Mouse (Mus musculus): ENCODE results near the gene Ubac2. TPM values are rescaled to one million over a fixed set of nuclear protein-coding genes. Genes with fewer than 3 reads are reported as not detected.

Ubac2 gene
- polyA plus RNA-seq, 2 experiments = 46.3 to 66.9 TPM

DNA sequence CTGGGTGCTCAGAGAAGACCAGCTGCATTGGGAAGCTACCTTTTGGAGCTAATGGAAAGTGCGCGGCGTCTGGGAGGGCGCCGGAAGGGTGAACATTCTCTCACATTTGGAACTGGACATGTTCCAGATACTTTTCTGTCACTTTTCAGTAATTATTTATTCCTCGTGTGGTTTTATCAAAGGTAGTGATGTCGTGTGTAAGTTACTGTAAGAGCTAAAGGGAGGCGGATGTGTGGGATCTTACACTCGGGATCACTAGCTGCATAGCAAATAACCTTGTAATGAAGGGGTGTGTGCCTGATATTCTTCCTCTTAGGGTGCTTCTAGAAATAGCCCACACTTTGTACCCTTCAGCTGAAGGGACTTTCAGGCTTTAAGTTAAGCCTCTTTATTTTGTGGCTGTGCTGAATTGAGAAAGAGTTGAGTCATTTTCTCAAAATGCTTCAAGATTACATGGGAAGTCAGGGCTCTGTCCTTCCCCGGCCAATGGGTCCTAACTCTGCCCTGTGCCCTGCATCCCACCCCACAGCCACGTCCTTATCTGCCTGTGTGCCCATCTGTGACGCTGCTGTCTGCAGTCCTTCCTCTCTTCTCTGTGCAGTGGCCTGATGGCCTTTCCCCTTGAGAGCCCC, 83.2 kb downstream of the Ubac2 start:
- no peak for ATAC-seq (ENCODE audit: low FRiP score, low read depth)
- no peak for TF ChIP-seq POLR2A (IDR thresholded peaks at IDR 0.05; ENCODE audit: borderline replicate concordance, extremely low read depth, insufficient read depth, insufficient read length)
- no peak overlapping the region for H3K4me3 ChIP-seq (replicated peaks; ENCODE audit: low read length)
- WGBS = 79% methylated on average over 12 of the region's 12 CpGs
- no peaks in the 10 kb centered on the region for H3K9me3 ChIP-seq (ENCODE audit: control insufficient read depth, low read length)
- no peaks in the 10 kb centered on the region for H3K27me3 ChIP-seq (ENCODE audit: control insufficient read depth, insufficient read depth, low read length)
- H3K36me3 ChIP-seq (ENCODE audit: control insufficient read depth, insufficient read depth, low read length) = no peaks in the 10 kb centered on the region
- peaks cover 5% of the 10 kb centered on the region; the same call in 1 of the 2 replicates for H3K4me1 ChIP-seq (ENCODE audit: control insufficient read depth, insufficient read depth, low read length)
- H3K9ac ChIP-seq (ENCODE audit: low read depth, low read length, severe bottlenecking) = no peak overlapping the region
- H3K4me2 ChIP-seq (replicated peaks; ENCODE audit: low read depth, low read length, severe bottlenecking) = no peak overlapping the region
- H3K27ac ChIP-seq (replicated peaks; ENCODE audit: low read depth, low read length) = no peak overlapping the region
- no peak for DNase-seq (ENCODE audit: low spot score)

DNA sequence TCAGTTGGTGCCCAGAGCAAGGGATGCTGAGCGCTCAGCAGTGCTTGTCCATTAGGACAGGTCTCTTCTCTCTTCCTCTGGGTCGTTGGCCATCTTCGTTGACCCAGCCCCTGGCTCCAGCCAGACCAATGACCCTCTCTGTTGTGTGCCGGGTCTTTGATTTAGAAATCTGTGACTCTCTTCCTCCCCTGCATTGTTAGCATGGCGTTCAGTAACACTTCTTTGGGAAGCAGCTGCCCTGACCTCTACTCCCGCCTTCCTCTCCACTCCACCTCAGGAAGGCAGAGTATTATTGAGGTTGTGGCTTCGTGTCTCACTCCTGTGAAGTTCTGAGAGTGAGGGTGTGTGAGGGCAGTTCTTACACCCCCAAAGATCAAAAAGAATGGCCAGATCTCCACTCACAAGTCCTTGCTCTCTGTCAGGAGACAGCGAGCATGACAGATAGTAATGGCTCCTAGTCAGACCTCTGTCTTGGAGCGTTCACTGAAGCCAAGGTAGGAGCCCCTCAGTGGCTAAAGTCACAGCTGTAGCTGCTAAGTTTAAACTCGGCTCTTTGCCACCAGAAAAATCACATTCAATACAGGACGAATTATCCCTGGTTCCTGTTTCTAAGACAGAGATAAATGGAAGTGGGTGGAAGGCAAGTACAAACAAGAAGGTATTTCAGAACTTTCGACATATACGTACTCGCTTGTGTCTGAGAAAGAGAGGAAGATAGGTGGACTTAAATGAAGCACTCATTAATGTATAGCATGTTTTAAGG, 83.9 kb downstream of the Ubac2 start:
- TF ChIP-seq POLR2A (IDR thresholded peaks at IDR 0.05; ENCODE audit: borderline replicate concordance, extremely low read depth, insufficient read depth, insufficient read length) = no peak
- Histone ChIP-seq H3K4me1 (ENCODE audit: control insufficient read depth, insufficient read depth, low read length) (peaks cover 5% of the 10 kb centered on the region; the same call in 1 of the 2 replicates), H3K4me3 (replicated peaks; ENCODE audit: low read length) (no peak overlapping the region), H3K4me2 (replicated peaks; ENCODE audit: low read depth, low read length, severe bottlenecking) (no peak overlapping the region), H3K27me3 (ENCODE audit: control insufficient read depth, insufficient read depth, low read length) (no peaks in the 10 kb centered on the region), H3K36me3 (ENCODE audit: control insufficient read depth, insufficient read depth, low read length) (no peaks in the 10 kb centered on the region), H3K9ac (ENCODE audit: low read depth, low read length, severe bottlenecking) (no peak overlapping the region), H3K9me3 (ENCODE audit: control insufficient read depth, low read length) (no peaks in the 10 kb centered on the region), H3K27ac (replicated peaks; ENCODE audit: low read depth, low read length) (no peak overlapping the region; the same call in 1 of the 2 replicates)
- ATAC-seq (ENCODE audit: low FRiP score, low read depth) (no peak), DNase-seq (ENCODE audit: low spot score) (no peak)
- 68% methylated on average over 14 of the region's 14 CpGs for WGBS

DNA sequence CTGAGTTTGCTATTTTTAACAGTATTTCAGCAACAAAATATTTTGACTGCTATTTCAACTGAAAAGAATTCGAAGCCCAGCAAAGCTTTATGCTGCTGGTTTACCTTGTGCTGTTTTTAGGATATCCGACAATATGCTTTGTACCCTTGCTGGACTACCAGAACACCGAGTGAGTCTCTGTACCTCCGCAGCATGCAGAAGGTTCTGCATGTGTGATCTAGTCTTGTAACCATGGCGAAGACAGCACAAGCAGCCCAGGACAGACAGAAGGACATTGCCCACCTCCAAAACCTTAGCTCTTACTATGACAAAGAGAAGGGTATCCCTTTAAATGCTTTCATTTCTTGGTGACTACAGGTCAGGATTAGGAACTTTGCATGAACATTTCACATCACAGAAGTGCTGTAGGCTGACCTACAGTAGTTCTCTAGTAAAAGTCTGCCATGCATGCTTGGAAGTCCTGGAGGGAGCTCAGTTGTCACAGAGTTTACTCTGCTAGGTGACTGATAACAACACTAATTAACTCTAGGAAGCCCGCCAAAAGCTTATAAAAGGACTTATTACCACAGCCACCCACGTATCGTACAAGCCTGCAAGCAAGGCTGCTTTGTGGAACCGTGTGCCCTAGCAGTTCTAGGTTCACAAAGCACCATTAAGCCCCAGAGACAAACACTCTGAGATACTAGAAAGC, 85.0 kb downstream of the Ubac2 start:
- H3K27ac ChIP-seq (replicated peaks; ENCODE audit: low read depth, low read length) = no peak overlapping the region
- DNase-seq (ENCODE audit: low spot score) (no peak), ATAC-seq (ENCODE audit: low FRiP score, low read depth) (no peak)
- peaks cover 5% of the 10 kb centered on the region; the same call in 1 of the 2 replicates for H3K4me1 ChIP-seq (ENCODE audit: control insufficient read depth, insufficient read depth, low read length)
- H3K36me3 ChIP-seq (ENCODE audit: control insufficient read depth, insufficient read depth, low read length) = no peaks in the 10 kb centered on the region
- no peak overlapping the region for H3K4me2 ChIP-seq (replicated peaks; ENCODE audit: low read depth, low read length, severe bottlenecking)
- no peak for TF ChIP-seq POLR2A (IDR thresholded peaks at IDR 0.05; ENCODE audit: borderline replicate concordance, extremely low read depth, insufficient read depth, insufficient read length)
- H3K9me3 ChIP-seq (ENCODE audit: control insufficient read depth, low read length) = no peaks in the 10 kb centered on the region
- H3K27me3 ChIP-seq (ENCODE audit: control insufficient read depth, insufficient read depth, low read length) = no peaks in the 10 kb centered on the region
- H3K9ac ChIP-seq (ENCODE audit: low read depth, low read length, severe bottlenecking) = no peak overlapping the region
- 55% methylated on average over 9 of the region's 9 CpGs for WGBS
- no peak overlapping the region for H3K4me3 ChIP-seq (replicated peaks; ENCODE audit: low read length)

DNA sequence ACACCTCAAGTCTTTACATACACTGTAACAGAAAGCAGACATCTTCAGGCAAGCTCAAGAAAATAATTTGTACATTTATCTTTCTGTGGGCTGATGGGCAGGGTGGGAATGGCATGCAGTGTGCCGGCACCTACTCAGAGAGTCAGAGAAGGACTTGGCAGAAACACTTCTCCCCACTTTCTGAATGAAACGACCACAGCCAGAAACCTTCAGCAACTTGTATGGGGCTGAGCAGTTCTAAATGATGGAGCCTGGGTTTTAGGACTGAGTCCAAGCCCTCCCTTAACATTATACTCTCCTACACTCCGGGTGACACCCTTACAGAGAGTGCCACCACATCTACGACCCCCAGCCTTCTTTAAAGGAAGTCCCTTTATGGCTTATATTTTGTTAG, 85.5 kb downstream of the Ubac2 start:
- DNase-seq (ENCODE audit: low spot score) = no peak
- H3K27me3 ChIP-seq (ENCODE audit: control insufficient read depth, insufficient read depth, low read length) = no peaks in the 10 kb centered on the region
- H3K4me1 ChIP-seq (ENCODE audit: control insufficient read depth, insufficient read depth, low read length) = peaks cover 5% of the 10 kb centered on the region; the same call in 1 of the 2 replicates
- H3K4me3 ChIP-seq (replicated peaks; ENCODE audit: low read length) = no peak overlapping the region
- no peaks in the 10 kb centered on the region for H3K36me3 ChIP-seq (ENCODE audit: control insufficient read depth, insufficient read depth, low read length)
- H3K27ac ChIP-seq (replicated peaks; ENCODE audit: low read depth, low read length) = no peak overlapping the region
- WGBS = 46% methylated on average over 4 of the region's 4 CpGs
- no peak for TF ChIP-seq POLR2A (IDR thresholded peaks at IDR 0.05; ENCODE audit: borderline replicate concordance, extremely low read depth, insufficient read depth, insufficient read length)
- H3K9me3 ChIP-seq (ENCODE audit: control insufficient read depth, low read length) = no peaks in the 10 kb centered on the region
- no peak overlapping the region for H3K4me2 ChIP-seq (replicated peaks; ENCODE audit: low read depth, low read length, severe bottlenecking)
- H3K9ac ChIP-seq (ENCODE audit: low read depth, low read length, severe bottlenecking) = no peak overlapping the region
- ATAC-seq (ENCODE audit: low FRiP score, low read depth) = no peak

DNA sequence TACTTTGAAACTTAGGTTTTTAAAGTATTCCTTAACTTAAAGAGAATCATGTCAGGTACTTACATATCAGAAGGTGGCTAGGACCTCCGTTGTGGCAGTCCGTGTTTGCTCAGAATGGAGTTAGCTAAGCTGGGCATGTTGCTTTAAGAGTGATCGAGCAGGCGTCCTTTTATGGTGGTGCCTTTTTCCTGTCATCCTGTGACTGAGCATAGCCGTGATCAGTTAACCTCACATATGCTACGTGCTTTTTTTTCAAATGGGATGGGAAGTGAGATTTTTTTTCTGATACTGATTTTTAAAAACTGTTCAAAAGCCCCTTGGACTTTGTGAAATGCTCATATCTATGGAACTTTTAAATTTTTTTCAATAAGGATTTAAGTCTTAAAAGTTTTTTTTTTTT, 86.6 kb downstream of the Ubac2 start, which contains the start of gene Gpr183:
Gene Gpr183, minus strand, starts transcription at position 206 of the 400 bp plus-strand sequence.
- Histone ChIP-seq H3K9ac (ENCODE audit: low read depth, low read length, severe bottlenecking) (no peak within 1 kb of the TSS), H3K4me1 (ENCODE audit: control insufficient read depth, insufficient read depth, low read length) (peaks cover 5% of the 10 kb centered on the region; the same call in 1 of the 2 replicates), H3K27ac (replicated peaks; ENCODE audit: low read depth, low read length) (no peak within 1 kb of the TSS), H3K4me3 (replicated peaks; ENCODE audit: low read length) (no peak within 1 kb of the TSS), H3K36me3 (ENCODE audit: control insufficient read depth, insufficient read depth, low read length) (no peaks in the 10 kb centered on the region), H3K4me2 (replicated peaks; ENCODE audit: low read depth, low read length, severe bottlenecking) (no peak within 1 kb of the TSS), H3K9me3 (ENCODE audit: control insufficient read depth, low read length) (no peaks in the 10 kb centered on the region), H3K27me3 (ENCODE audit: control insufficient read depth, insufficient read depth, low read length) (no peaks in the 10 kb centered on the region)
- no peak for TF ChIP-seq POLR2A (IDR thresholded peaks at IDR 0.05; ENCODE audit: borderline replicate concordance, extremely low read depth, insufficient read depth, insufficient read length)
- ATAC-seq (ENCODE audit: low FRiP score, low read depth) (no peak), DNase-seq (ENCODE audit: low spot score) (no peak)
- WGBS = 32% methylated on average over 6 of the region's 6 CpGs

Measured in limb, embryonic 14.5 days (tissue).